16 mouse cellular contexts compared by ENCODE assay signal in the genomic region with DNA sequence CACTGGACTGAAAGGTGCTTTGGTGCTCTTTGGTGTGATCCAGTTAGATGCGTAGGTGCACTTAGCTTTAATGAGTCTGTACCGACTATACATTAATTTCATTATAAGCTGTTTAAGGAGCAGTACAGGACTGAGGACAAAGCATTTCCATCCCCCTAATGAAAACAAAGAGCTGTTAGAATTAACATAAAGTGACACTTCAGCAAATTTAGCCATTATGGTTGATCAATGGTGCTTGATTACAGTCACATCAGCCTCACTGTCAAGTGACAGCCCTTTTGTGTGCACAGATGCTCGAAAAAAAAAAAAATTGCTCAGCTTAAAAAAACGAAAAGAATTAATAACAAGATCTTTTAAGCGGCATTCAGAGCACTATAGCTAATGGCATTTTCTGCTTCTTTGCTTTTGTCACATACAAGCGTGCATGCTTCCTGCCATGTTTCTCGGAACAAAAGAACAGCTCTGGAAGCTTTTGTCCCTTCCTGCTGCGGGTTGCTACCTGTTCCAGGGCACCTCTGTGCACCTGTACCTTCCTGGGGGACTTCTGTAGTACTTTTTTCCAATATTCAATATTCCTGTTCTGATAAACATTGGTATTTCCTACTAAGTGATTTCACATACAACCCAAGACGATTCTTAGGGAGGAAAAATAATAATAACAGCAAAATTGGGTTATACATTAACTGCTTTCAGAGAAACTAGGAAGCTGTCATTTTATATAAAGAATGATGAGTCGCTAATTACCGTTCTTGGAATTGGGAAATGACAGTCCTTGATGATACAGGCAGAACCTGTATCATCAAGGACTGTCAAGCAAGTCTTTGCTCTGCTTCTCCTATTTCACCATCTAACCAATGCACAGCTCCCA.
DNase-seq lines count a peak whose midpoint lies in the region; ATAC-seq and TF ChIP-seq lines count a peak whose summit lies in the region.
"Had no signal": no experiment of that assay in that cellular context is flagged by ENCODE, and none has a peak within 500 bp of the region (broad histone marks: within the 10 kb centered on the region; RNA-seq: fewer than 3 reads in every experiment).

No protein-coding gene starts in this region.

- no peak overlapping the region for H3K27ac ChIP-seq in embryonic facial prominence, embryonic 11.5 days (replicated peaks; ENCODE audit: low read depth, low read length)
- H3K27ac ChIP-seq in embryonic facial prominence, embryonic 10.5 days (replicated peaks), result no peak overlapping the region
- H3K27ac ChIP-seq in forebrain, embryonic 14.5 days (ENCODE audit: low read depth, low read length), result peak overlapping the region; percentile 79
- H3K27ac ChIP-seq in hindbrain, postnatal 0 days, result peak overlapping the region; percentile 68
- H3K27ac ChIP-seq in neural tube, embryonic 14.5 days (ENCODE audit: low read depth, low read length), result peak overlapping the region; percentile 52; the same call in 1 of the 2 replicates
- H3K27ac ChIP-seq: heart, embryonic 13.5 days; layer of hippocampus, adult 2 months; limb, embryonic 13.5 days had no signal

- WGBS in embryonic facial prominence, embryonic 11.5 days, result 59% methylated on average over 11 of the region's 11 CpGs
- WGBS in embryonic facial prominence, embryonic 10.5 days, result 67% methylated on average over 11 of the region's 11 CpGs
- 19% methylated on average over 11 of the region's 11 CpGs for WGBS in forebrain, embryonic 14.5 days
- WGBS in hindbrain, postnatal 0 days, result 24% methylated on average over 11 of the region's 11 CpGs
- WGBS in neural tube, embryonic 14.5 days, result 44% methylated on average over 11 of the region's 11 CpGs

- H3K4me2 ChIP-seq in embryonic facial prominence, embryonic 11.5 days (ENCODE audit: low read depth, low read length), result no peak overlapping the region
- peak overlapping the region; percentile 27 for H3K4me2 ChIP-seq in forebrain, embryonic 14.5 days (ENCODE audit: low read length)
- peak overlapping the region; percentile 27; the same call in 1 of the 2 replicates for H3K4me2 ChIP-seq in hindbrain, postnatal 0 days (ENCODE audit: low read depth, low read length)
- no peak overlapping the region for H3K4me2 ChIP-seq in neural tube, embryonic 14.5 days (ENCODE audit: low read depth, low read length)
- H3K4me2 ChIP-seq: heart, embryonic 13.5 days; limb, embryonic 13.5 days had no signal

- ATAC-seq in embryonic facial prominence, embryonic 11.5 days (replicated peaks; ENCODE audit: insufficient number of reproducible peaks, low FRiP score, low TSS enrichment, low read depth), result peak; percentile 70; the same call in 1 of the 2 replicates
- ATAC-seq in forebrain, embryonic 14.5 days, result peak; percentile 97
- ATAC-seq in hindbrain, postnatal 0 days, result peak; percentile 70
- peak; percentile 88 for ATAC-seq in neural tube, embryonic 14.5 days (ENCODE audit: low read depth)
- ATAC-seq: activated CD4-positive, CD25-positive, alpha-beta regulatory T cell, adult 4 months had no signal

- H3K4me3 ChIP-seq in embryonic facial prominence, embryonic 11.5 days (ENCODE audit: low read depth, low read length), result no peak overlapping the region
- H3K4me3 ChIP-seq in embryonic facial prominence, embryonic 10.5 days, result no peak overlapping the region
- no peak overlapping the region for H3K4me3 ChIP-seq in forebrain, embryonic 14.5 days (ENCODE audit: low read depth, low read length)
- no peak overlapping the region for H3K4me3 ChIP-seq in hindbrain, postnatal 0 days (ENCODE audit: low read length)
- H3K4me3 ChIP-seq in neural tube, embryonic 14.5 days (ENCODE audit: low read depth, low read length), result no peak overlapping the region
- H3K4me3 ChIP-seq: heart, embryonic 13.5 days; layer of hippocampus, adult 2 months; limb, embryonic 13.5 days had no signal

- H3K4me1 ChIP-seq in embryonic facial prominence, embryonic 11.5 days (ENCODE audit: control insufficient read depth, insufficient read depth, low read length), result no peaks in the 10 kb centered on the region
- no peaks in the 10 kb centered on the region for H3K4me1 ChIP-seq in embryonic facial prominence, embryonic 10.5 days
- peaks cover 9% of the 10 kb centered on the region for H3K4me1 ChIP-seq in forebrain, embryonic 14.5 days (ENCODE audit: control insufficient read depth, insufficient read depth, low read length)
- peaks cover 6% of the 10 kb centered on the region; the same call in 1 of the 2 replicates for H3K4me1 ChIP-seq in hindbrain, postnatal 0 days (ENCODE audit: insufficient read depth, low read length)
- H3K4me1 ChIP-seq in neural tube, embryonic 14.5 days (ENCODE audit: control insufficient read depth, insufficient read depth, low read length), result no peaks in the 10 kb centered on the region
- H3K4me1 ChIP-seq: heart, embryonic 13.5 days; limb, embryonic 13.5 days had no signal

- TF ChIP-seq CTCF in hindbrain, postnatal 0 days (IDR thresholded peaks at IDR 0.05; ENCODE audit: low read depth), result no peak

- peak; percentile 1 for DNase-seq in embryonic facial prominence, embryonic 11.5 days (ENCODE audit: low spot score)
- no peak for DNase-seq in embryonic facial prominence, embryonic 10.5 days (ENCODE audit: low spot score)
- DNase-seq in forebrain, embryonic 14.5 days (ENCODE audit: low spot score), result peak; percentile 94
- peak; percentile 41 for DNase-seq in hindbrain, postnatal 0 days (ENCODE audit: low spot score)
- no peak for DNase-seq in left cerebral cortex, postnatal 10 days (ENCODE audit: extremely low spot score in 1 of 2, low spot score in 2 of 2)
- no peak for DNase-seq in layer of hippocampus, adult 8-10 months (ENCODE audit: low spot score in 2 of 2)
- no peak for DNase-seq in kidney, adult 11 months
- DNase-seq: cerebellum, postnatal 25 days; gastrocnemius, postnatal 36 days; lung, postnatal 36 days; right cerebral cortex, postnatal 25 days had no signal

- H3K9me3 ChIP-seq in embryonic facial prominence, embryonic 11.5 days (replicated peaks; ENCODE audit: control insufficient read depth, low read length), result no peaks in the 10 kb centered on the region
- H3K9me3 ChIP-seq in embryonic facial prominence, embryonic 10.5 days, result no peaks in the 10 kb centered on the region
- H3K9me3 ChIP-seq in forebrain, embryonic 14.5 days (replicated peaks; ENCODE audit: control insufficient read depth, low read length), result no peaks in the 10 kb centered on the region
- no peaks in the 10 kb centered on the region for H3K9me3 ChIP-seq in hindbrain, postnatal 0 days (ENCODE audit: low read length)
- no peaks in the 10 kb centered on the region for H3K9me3 ChIP-seq in neural tube, embryonic 14.5 days (ENCODE audit: control insufficient read depth, low read length)
- H3K9me3 ChIP-seq: heart, embryonic 13.5 days; limb, embryonic 13.5 days had no signal

- intact Hi-C loops in left cerebral cortex, postnatal 10 days (cut with DNase I), result no loop called here

- no peaks in the 10 kb centered on the region for H3K27me3 ChIP-seq in embryonic facial prominence, embryonic 11.5 days (ENCODE audit: control insufficient read depth, insufficient read depth, low read length)
- H3K27me3 ChIP-seq in embryonic facial prominence, embryonic 10.5 days (replicated peaks; ENCODE audit: low read depth, poor library complexity, severe bottlenecking), result no peaks in the 10 kb centered on the region
- no peaks in the 10 kb centered on the region for H3K27me3 ChIP-seq in forebrain, embryonic 14.5 days (replicated peaks; ENCODE audit: control insufficient read depth, insufficient read depth, low read length)
- no peaks in the 10 kb centered on the region for H3K27me3 ChIP-seq in hindbrain, postnatal 0 days (ENCODE audit: insufficient read depth, low read length)
- no peaks in the 10 kb centered on the region for H3K27me3 ChIP-seq in neural tube, embryonic 14.5 days (ENCODE audit: control insufficient read depth, insufficient read depth, low read length)
- H3K27me3 ChIP-seq: heart, embryonic 13.5 days; limb, embryonic 13.5 days had no signal

- no peaks in the 10 kb centered on the region for H3K36me3 ChIP-seq in embryonic facial prominence, embryonic 11.5 days (replicated peaks; ENCODE audit: control insufficient read depth, insufficient read depth, low read depth, low read length)
- no peaks in the 10 kb centered on the region for H3K36me3 ChIP-seq in embryonic facial prominence, embryonic 10.5 days (replicated peaks)
- no peaks in the 10 kb centered on the region for H3K36me3 ChIP-seq in forebrain, embryonic 14.5 days (ENCODE audit: control insufficient read depth, insufficient read depth, low read length)
- H3K36me3 ChIP-seq in hindbrain, postnatal 0 days (ENCODE audit: insufficient read depth, low read length), result no peaks in the 10 kb centered on the region
- no peaks in the 10 kb centered on the region for H3K36me3 ChIP-seq in neural tube, embryonic 14.5 days (ENCODE audit: control insufficient read depth, insufficient read depth, low read length)
- H3K36me3 ChIP-seq: heart, embryonic 13.5 days; limb, embryonic 13.5 days had no signal

- no peak overlapping the region for H3K9ac ChIP-seq in embryonic facial prominence, embryonic 11.5 days (replicated peaks; ENCODE audit: low read length)
- H3K9ac ChIP-seq in forebrain, embryonic 14.5 days (ENCODE audit: low read length), result peak overlapping the region; percentile 35; the same call in 1 of the 2 replicates
- H3K9ac ChIP-seq in hindbrain, postnatal 0 days (replicated peaks; ENCODE audit: low read length), result no peak overlapping the region
- H3K9ac ChIP-seq in neural tube, embryonic 14.5 days (replicated peaks; ENCODE audit: low read depth, low read length), result no peak overlapping the region
- H3K9ac ChIP-seq: heart, embryonic 13.5 days; limb, embryonic 13.5 days had no signal

Comparison
In these comparisons a context has a peak if more than half of its experiments do, and no peak if none do; other contexts are left out.
1. DNase-seq: peak in embryonic facial prominence, embryonic 11.5 days (single experiment), forebrain, embryonic 14.5 days (single experiment) and hindbrain, postnatal 0 days (single experiment); none in embryonic facial prominence, embryonic 10.5 days (single experiment), left cerebral cortex, postnatal 10 days (0 of 2), layer of hippocampus, adult 8-10 months (0 of 2) and kidney, adult 11 months (single experiment).
2. H3K27ac ChIP-seq: peak in forebrain, embryonic 14.5 days (single experiment), hindbrain, postnatal 0 days (single experiment) and neural tube, embryonic 14.5 days (single experiment); none in embryonic facial prominence, embryonic 11.5 days (single experiment) and embryonic facial prominence, embryonic 10.5 days (single experiment).
3. H3K4me2 ChIP-seq: peak in forebrain, embryonic 14.5 days (single experiment) and hindbrain, postnatal 0 days (single experiment); none in embryonic facial prominence, embryonic 11.5 days (single experiment) and neural tube, embryonic 14.5 days (single experiment).
4. Peak in every context shown above with its lines, with median percentiles within 50 percentile points of each other: ATAC-seq.